Mouse (Mus musculus) lung, postnatal 0 days (tissue): ENCODE data around the gene Smc3. TPM values are rescaled to one million over a fixed set of nuclear protein-coding genes. Genes with fewer than 3 reads are reported as not detected.

ENCODE experiments used
- ATAC-seq: fragments of 200-750 bp; cut with Nextera tagmentation; 2 replicates; pipeline ENCODE4 v1.8.0; 2017; ENCODE audit warnings: moderate library complexity
- DNase-seq: peaks from one replicate; pipeline ENCODE4 v3.0.0-alpha.2; 2016; ENCODE audit warnings: low spot score
- H3K27ac ChIP-seq: fragments of 300-500 bp; sonication (generic); 2 replicates; pipeline ENCODE4 v1.5.1; 2014; ENCODE audit warnings: antibody characterized with exemption, mild to moderate bottlenecking, low read length, mixed read lengths
- H3K27me3 ChIP-seq: fragments of 300-500 bp; sonication (generic); replicated peaks from 2 replicates; pipeline ENCODE4 v1.6.1; 2014; ENCODE audit warnings: low read length, mixed read lengths; ENCODE audit not compliant: insufficient read depth
- H3K36me3 ChIP-seq: fragments of 300-500 bp; sonication (generic); 2 replicates; pipeline ENCODE4 v1.6.1; 2014; ENCODE audit warnings: low read length, mixed read lengths; ENCODE audit not compliant: insufficient read depth
- H3K4me1 ChIP-seq: fragments of 300-500 bp; sonication (generic); 2 replicates; pipeline ENCODE4 v1.6.1; 2014; ENCODE audit warnings: antibody characterized with exemption, low read depth, low read length, mixed read lengths; ENCODE audit not compliant: insufficient read depth
- H3K4me2 ChIP-seq: fragments of 300-500 bp; sonication (generic); replicated peaks from 2 replicates; pipeline ENCODE4 v1.6.1; 2014; ENCODE audit warnings: low read depth, mild to moderate bottlenecking, low read length, moderate library complexity, mixed read lengths
- H3K4me3 ChIP-seq: fragments of 300-500 bp; sonication (generic); 2 replicates; pipeline ENCODE4 v1.5.1; 2014; ENCODE audit warnings: low read depth, low read length
- H3K9ac ChIP-seq: fragments of 300-500 bp; sonication (generic); replicated peaks from 2 replicates; pipeline ENCODE4 v1.6.1; 2014; ENCODE audit warnings: low read depth, mild to moderate bottlenecking
- H3K9me3 ChIP-seq: fragments of 300-500 bp; sonication (generic); 2 replicates; pipeline ENCODE4 v1.6.1; 2016; ENCODE audit warnings: low read length, mixed read lengths
- CTCF ChIP-seq: IDR thresholded peaks from 2 replicates; pipeline ENCODE4 v1.5.1; 2016; ENCODE audit warnings: antibody characterized with exemption, mild to moderate bottlenecking
- EP300 ChIP-seq: IDR thresholded peaks from 2 replicates; pipeline ENCODE4 v1.6.1; 2016; ENCODE audit warnings: antibody characterized with exemption, mild to moderate bottlenecking, control low read depth
- WGBS: fragments of 180-500 bp; shearing (Covaris S2); extraction: QIAGEN DNeasy Blood & Tissue Kit; methylation state at CpG from one replicate; pipeline ENCODE4 v1.1.7; 2014; 5-methylcytosine and 5-hydroxymethylcytosine counted together
- polyA plus RNA-seq: library from polyadenylated mRNA; unstranded; fragments of >200 nt; fragmentation: Nextera tagmentation; extraction: Ambion mirVana; gene quantifications from 2 replicates; pipeline ENCODE4 v1.2.1, GENCODE M21; 2015

The Smc3 gene
- polyA plus RNA-seq, 1 experiment from 2014 or later, result 32.8 TPM

GRCm38 (mm10) chr19:53660722-53661420 is 60.7 kb downstream of the Smc3 start:
- Histone ChIP-seq H3K4me3 (no peak overlapping the region), H3K9ac (no peak overlapping the region)
- no peak for ATAC-seq

GRCm38 (mm10) chr19:53661938-53662722 is 61.9 kb downstream of the Smc3 start:
- H3K27me3 ChIP-seq, result peaks cover 5% of the 10 kb centered on the region; the same call in 1 of the 2 replicates
- no peak for TF ChIP-seq CTCF
- TF ChIP-seq EP300, result no peak
- no peak overlapping the region for H3K4me3 ChIP-seq
- no peak overlapping the region for H3K9ac ChIP-seq
- no peaks in the 10 kb centered on the region for H3K4me1 ChIP-seq
- H3K36me3 ChIP-seq, result no peaks in the 10 kb centered on the region
- no peaks in the 10 kb centered on the region for H3K9me3 ChIP-seq
- DNase-seq (no peak), ATAC-seq (no peak)
- no peak overlapping the region for H3K27ac ChIP-seq
- H3K4me2 ChIP-seq, result no peak overlapping the region
- 50% methylated on average over 13 of the region's 14 CpGs for WGBS

More at GRCm38 (mm10) chr19:53660722-53661420, 60.7 kb downstream of the Smc3 start:
- H3K9me3 ChIP-seq, result no peaks in the 10 kb centered on the region
- WGBS, result 65% methylated on average over 9 of the region's 9 CpGs
- no peaks in the 10 kb centered on the region for H3K4me1 ChIP-seq
- no peak overlapping the region for H3K27ac ChIP-seq
- no peak for DNase-seq
- no peaks in the 10 kb centered on the region for H3K27me3 ChIP-seq
- H3K36me3 ChIP-seq, result no peaks in the 10 kb centered on the region
- TF ChIP-seq EP300 (no peak), CTCF (no peak)
- H3K4me2 ChIP-seq, result no peak overlapping the region

- TF ChIP-seq CTCF (no peak), EP300 (no peak)
- Histone ChIP-seq H3K36me3 (no peaks in the 10 kb centered on the region), H3K27me3 (peaks cover 10% of the 10 kb centered on the region; the same call in 1 of the 2 replicates), H3K27ac (no peak overlapping the region), H3K9me3 (no peaks in the 10 kb centered on the region), H3K4me2 (no peak overlapping the region), H3K9ac (no peak overlapping the region), H3K4me3 (no peak overlapping the region), H3K4me1 (no peaks in the 10 kb centered on the region)
- 87% methylated on average over 9 of the region's 9 CpGs for WGBS
- no peak for ATAC-seq
- no peak for DNase-seq
Observed at GRCm38 (mm10) chr19:53664831-53665230, 64.6 kb downstream of the Smc3 start.

- no peaks in the 10 kb centered on the region for H3K9me3 ChIP-seq
- no peak overlapping the region for H3K4me3 ChIP-seq
- H3K9ac ChIP-seq, result no peak overlapping the region
- no peak overlapping the region for H3K27ac ChIP-seq
- H3K4me1 ChIP-seq, result no peaks in the 10 kb centered on the region
- no peak for TF ChIP-seq CTCF
- no peak for TF ChIP-seq EP300
- no peak for ATAC-seq
- DNase-seq, result no peak
- peaks cover 12% of the 10 kb centered on the region; the same call in 1 of the 2 replicates for H3K27me3 ChIP-seq
- 84% methylated on average over 4 of the region's 4 CpGs for WGBS
- no peak overlapping the region for H3K4me2 ChIP-seq
- no peaks in the 10 kb centered on the region for H3K36me3 ChIP-seq
Observed at GRCm38 (mm10) chr19:53665391-53665790, 65.2 kb downstream of the Smc3 start.

- Histone ChIP-seq H3K4me2 (no peak overlapping the region), H3K27me3 (peaks cover 15% of the 10 kb centered on the region; the same call in 1 of the 2 replicates), H3K36me3 (no peaks in the 10 kb centered on the region), H3K9me3 (no peaks in the 10 kb centered on the region), H3K27ac (no peak overlapping the region), H3K4me1 (no peaks in the 10 kb centered on the region), H3K9ac (no peak overlapping the region), H3K4me3 (no peak overlapping the region)
- ATAC-seq, result no peak
- no peak for TF ChIP-seq EP300
- no peak for TF ChIP-seq CTCF
- DNase-seq, result no peak
- WGBS, result 28% methylated on average over 8 of the region's 8 CpGs
Observed at GRCm38 (mm10) chr19:53666708-53667107, 66.5 kb downstream of the Smc3 start.

GRCm38 (mm10) chr19:53668821-53669220 is 68.6 kb downstream of the Smc3 start:
- Histone ChIP-seq H3K27me3 (peaks cover 23% of the 10 kb centered on the region), H3K9me3 (no peaks in the 10 kb centered on the region), H3K4me1 (no peaks in the 10 kb centered on the region), H3K36me3 (no peaks in the 10 kb centered on the region), H3K27ac (no peak overlapping the region), H3K9ac (no peak overlapping the region), H3K4me3 (no peak overlapping the region), H3K4me2 (no peak overlapping the region)
- no peak for DNase-seq
- WGBS, result 86% methylated on average over 7 of the region's 7 CpGs
- no peak for TF ChIP-seq CTCF
- TF ChIP-seq EP300, result no peak
- no peak for ATAC-seq
